Mouse (Mus musculus): Measurements from ENCODE around the gene Nol7. TPM values are rescaled to one million over a fixed set of nuclear protein-coding genes. Genes with fewer than 3 reads are reported as not detected.

Gene Nol7
- 177 and 189 TPM in 2 replicates for polyA plus RNA-seq (2015; fragmentation: Nextera tagmentation; extraction: Ambion mirVana)

DNA sequence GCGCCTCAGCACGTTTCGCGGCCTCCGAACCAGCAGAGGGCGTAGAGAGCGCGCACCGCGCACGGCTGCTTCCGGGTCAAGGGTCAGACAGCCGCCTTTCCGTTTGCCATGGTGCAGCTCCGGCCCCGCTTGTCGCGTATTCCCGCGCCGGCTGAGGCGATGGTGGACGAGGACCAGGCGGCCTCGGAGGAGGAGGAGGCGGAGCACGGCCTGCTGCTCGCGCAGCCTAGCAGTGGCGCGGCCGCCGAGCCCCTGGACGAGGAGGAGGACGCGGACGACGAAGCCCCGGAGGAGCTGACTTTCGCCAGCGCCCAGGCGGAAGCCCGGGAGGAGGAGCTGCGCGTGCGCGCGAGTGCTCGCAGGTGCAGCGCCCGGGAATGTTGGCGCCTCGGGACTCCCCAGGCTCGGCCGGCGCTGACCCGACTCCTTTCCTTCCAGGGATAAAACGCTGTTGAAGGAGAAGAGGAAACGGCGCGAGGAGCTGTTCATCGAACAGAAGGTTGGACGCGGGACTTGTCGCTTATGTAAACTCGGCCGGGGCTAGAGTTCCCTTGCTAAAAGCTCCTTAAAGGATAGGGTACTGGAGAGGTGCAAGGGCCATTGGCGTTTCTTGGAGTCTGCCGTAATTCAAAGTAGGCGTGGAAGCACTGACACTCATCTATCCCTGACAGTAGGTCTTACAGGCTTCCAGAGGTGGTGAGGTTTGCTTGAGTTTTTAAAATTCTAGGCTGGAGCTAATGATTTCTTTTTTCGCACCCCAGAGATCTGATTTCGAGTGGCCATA, at the start of gene Nol7:
Gene Nol7, plus strand, starts transcription at position 94 of the 784 bp plus-strand sequence.
- Histone ChIP-seq H3K9ac (replicated peaks) (peak within 1 kb of the TSS; percentile 78), H3K36me3 (peaks cover 38% of the 10 kb centered on the region), H3K4me2 (replicated peaks) (peak within 1 kb of the TSS; percentile 46), H3K9me3 (no peaks in the 10 kb centered on the region), H3K27me3 (no peaks in the 10 kb centered on the region), H3K4me1 (peaks cover 13% of the 10 kb centered on the region), H3K27ac (replicated peaks) (peak within 1 kb of the TSS; percentile 92), H3K4me3 (peak within 1 kb of the TSS; percentile 62)
- WGBS = 1% methylated on average over 72 of the region's 72 CpGs
- peak; percentile 92 for ATAC-seq (replicated peaks)

DNA sequence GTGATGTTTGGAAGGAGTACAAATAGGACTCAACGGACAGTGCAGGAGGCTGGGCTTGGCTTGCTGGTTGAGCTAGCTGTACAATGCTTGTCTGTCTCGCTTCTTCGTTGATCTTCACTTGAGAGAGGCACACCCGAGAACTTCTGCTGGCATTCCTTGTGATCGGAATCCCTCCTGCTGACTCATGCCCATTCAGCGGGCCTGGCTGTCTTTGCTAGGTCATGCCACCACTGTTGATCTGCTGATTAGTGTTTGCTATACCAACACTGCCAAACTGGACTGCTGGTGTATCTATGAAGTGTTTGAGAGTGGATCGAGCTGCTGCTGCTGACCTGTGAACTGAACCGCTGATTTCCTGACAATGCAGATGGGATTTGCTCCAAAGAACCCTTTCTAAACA, 48.8 kb upstream of the Nol7 start:
- H3K9me3 ChIP-seq = no peaks in the 10 kb centered on the region
- WGBS = 82% methylated on average over 8 of the region's 8 CpGs
- no peaks in the 10 kb centered on the region for H3K4me1 ChIP-seq
- no peaks in the 10 kb centered on the region for H3K36me3 ChIP-seq
- H3K4me2 ChIP-seq (replicated peaks) = no peak overlapping the region
- H3K27ac ChIP-seq (replicated peaks) = no peak overlapping the region
- H3K4me3 ChIP-seq = no peak overlapping the region
- no peak overlapping the region for H3K9ac ChIP-seq (replicated peaks)
- H3K27me3 ChIP-seq = no peaks in the 10 kb centered on the region
- no peak for ATAC-seq (replicated peaks)

DNA sequence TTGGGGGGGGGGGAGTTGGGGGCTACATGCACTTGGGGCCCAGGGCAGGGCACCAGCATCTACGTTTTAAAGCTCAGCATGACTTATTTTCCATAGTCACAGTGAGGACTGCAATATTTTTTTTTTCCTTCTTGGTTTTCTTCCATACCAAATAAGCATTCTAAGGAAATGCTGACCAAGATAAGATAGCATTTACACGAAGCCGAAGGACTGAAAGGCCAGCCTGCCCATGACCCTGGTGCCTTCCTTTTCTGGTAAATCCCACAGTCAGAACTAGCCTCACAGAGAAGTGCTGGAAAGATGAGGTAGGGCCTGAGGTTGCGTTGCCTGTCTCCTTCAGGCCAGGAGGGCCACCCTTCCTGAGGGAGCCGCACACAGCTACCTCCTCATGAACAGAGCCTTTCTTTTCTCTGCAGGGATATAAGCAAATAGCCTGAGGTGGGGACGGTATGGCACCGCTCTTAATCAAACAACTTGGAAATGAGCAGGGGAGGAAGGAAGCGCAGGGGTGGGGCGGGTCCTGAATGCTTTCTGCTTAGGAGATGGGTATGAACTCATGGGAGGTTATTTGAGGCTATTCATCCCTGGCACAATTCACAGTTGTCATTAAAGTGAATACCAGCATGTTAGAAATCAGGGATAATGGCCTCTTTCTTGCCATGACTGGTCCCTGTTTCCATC, 47.6 kb upstream of the Nol7 start:
- Histone ChIP-seq H3K4me1 (no peaks in the 10 kb centered on the region), H3K4me3 (no peak overlapping the region), H3K4me2 (replicated peaks) (no peak overlapping the region), H3K9ac (replicated peaks) (no peak overlapping the region), H3K9me3 (no peaks in the 10 kb centered on the region), H3K27ac (replicated peaks) (no peak overlapping the region), H3K36me3 (no peaks in the 10 kb centered on the region), H3K27me3 (no peaks in the 10 kb centered on the region)
- WGBS = 82% methylated on average over 9 of the region's 9 CpGs
- no peak for ATAC-seq (replicated peaks)

DNA sequence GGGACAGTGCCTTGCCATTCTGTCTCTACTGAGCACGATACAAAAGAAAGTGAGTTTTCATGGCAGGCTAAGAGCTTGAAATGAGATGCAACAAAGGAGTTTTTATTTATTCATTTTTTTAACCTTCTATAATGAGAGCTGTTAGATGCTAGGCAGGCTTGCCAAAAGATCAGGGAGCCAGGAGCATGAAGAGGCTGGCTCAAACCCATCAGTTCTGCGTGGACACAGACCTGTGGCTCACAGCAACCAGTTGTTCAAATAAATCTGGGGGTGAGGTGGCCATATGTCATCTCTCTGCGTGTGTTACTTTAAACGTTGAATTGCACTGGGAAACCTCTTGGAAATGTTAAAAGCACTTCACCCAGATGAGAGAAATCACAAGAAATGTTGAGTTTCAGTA, 44.8 kb upstream of the Nol7 start:
- no peak overlapping the region for H3K4me3 ChIP-seq
- H3K9me3 ChIP-seq = no peaks in the 10 kb centered on the region
- no peak overlapping the region for H3K27ac ChIP-seq (replicated peaks)
- H3K4me1 ChIP-seq = no peaks in the 10 kb centered on the region
- H3K27me3 ChIP-seq = no peaks in the 10 kb centered on the region
- ATAC-seq (replicated peaks) = no peak
- H3K4me2 ChIP-seq (replicated peaks) = no peak overlapping the region
- no peak overlapping the region for H3K9ac ChIP-seq (replicated peaks)
- 60% methylated on average over 4 of the region's 4 CpGs for WGBS
- H3K36me3 ChIP-seq = no peaks in the 10 kb centered on the region

DNA sequence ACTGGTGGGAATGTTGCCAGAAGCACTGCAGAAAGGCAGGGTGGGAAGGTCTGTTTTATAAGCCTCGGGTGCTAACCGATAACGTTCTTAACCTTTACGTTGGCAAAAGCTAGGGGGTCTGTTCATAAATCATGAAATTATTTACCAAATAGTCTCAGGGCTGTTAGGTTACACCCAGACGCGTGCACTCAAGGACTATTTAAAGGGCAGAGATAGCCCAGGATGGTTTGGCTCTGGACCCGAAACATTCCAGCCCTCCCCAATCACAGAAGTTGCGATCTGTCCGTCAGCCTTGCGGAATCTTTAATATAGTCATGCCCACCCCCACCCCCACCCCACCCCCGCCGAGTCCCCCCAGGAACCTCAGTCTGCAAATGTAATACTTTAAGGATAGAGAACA, 43.8 kb upstream of the Nol7 start:
- Histone ChIP-seq H3K4me3 (no peak overlapping the region), H3K27me3 (no peaks in the 10 kb centered on the region), H3K9ac (replicated peaks) (no peak overlapping the region), H3K4me2 (replicated peaks) (no peak overlapping the region), H3K27ac (replicated peaks) (no peak overlapping the region), H3K36me3 (no peaks in the 10 kb centered on the region), H3K9me3 (no peaks in the 10 kb centered on the region), H3K4me1 (no peaks in the 10 kb centered on the region)
- no peak for ATAC-seq (replicated peaks)
- 90% methylated on average over 12 of the region's 12 CpGs for WGBS

DNA sequence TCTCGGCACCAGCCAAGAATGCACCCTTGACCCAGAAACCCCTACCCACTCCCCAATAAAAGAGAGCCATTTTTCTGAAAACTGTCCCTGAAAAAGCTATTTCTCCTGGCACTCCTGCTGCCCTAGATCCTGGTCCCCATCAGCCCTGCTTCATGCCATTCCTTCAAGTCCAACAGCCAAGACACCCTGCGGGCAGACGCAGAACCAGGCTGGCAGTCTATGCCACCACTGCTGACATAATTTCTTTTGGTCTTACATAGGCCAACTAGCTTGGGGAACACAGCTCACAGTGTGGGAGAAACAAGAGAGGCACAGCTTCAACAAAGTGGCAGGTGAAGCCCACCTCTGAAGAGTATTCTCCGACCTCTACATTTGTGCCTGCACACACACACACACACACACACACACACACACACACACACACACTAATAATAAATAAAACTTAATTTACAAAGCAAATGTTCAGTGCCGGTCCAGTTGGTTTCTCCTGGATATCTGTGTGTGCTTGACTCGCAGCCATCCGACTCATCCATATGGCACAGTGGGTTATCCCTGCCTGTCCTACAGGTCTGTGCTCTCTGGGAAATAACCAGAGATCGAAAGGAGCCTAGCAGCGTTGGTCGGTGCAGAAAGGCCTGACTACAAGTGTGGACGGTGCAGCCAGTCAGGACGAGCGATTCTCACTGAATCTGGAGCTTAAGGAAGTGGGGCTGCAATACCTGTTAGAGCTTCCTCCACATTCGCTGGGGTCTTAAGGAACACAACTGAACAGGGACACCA, 41.7 kb upstream of the Nol7 start:
- ATAC-seq (replicated peaks) = no peak
- H3K4me1 ChIP-seq = no peaks in the 10 kb centered on the region
- no peak overlapping the region for H3K4me3 ChIP-seq
- H3K9me3 ChIP-seq = no peaks in the 10 kb centered on the region
- no peaks in the 10 kb centered on the region for H3K36me3 ChIP-seq
- no peak overlapping the region for H3K9ac ChIP-seq (replicated peaks)
- no peak overlapping the region for H3K4me2 ChIP-seq (replicated peaks)
- no peaks in the 10 kb centered on the region for H3K27me3 ChIP-seq
- whole genome bisulfite sequencing = 88% methylated on average over 14 of the region's 14 CpGs
- no peak overlapping the region for H3K27ac ChIP-seq (replicated peaks)

DNA sequence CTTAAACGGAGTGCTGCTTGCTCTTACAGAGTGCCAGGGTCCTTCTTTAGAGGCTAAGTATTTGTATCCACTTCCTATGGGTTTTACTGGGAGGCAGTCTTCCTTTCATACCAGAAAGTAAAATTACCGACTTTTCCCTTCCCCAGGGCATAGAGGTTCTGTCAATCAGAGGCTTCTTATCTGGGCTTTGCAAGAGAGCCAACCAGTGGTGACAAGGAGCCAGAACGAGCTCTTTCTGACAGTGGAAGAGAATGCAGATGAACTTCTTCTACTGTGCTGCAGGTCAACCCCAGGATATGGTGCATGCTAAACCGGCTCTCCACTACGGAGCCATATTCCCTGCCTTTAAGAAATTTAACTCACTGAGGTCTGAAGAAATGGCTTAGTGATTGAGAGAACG, 37.7 kb upstream of the Nol7 start:
- 68% methylated on average over 6 of the region's 6 CpGs for WGBS
- H3K36me3 ChIP-seq = no peaks in the 10 kb centered on the region
- no peaks in the 10 kb centered on the region for H3K9me3 ChIP-seq
- ATAC-seq (replicated peaks) = no peak
- H3K4me1 ChIP-seq = peaks cover 5% of the 10 kb centered on the region; the same call in 1 of the 2 replicates
- H3K4me2 ChIP-seq (replicated peaks) = no peak overlapping the region
- H3K27ac ChIP-seq (replicated peaks) = no peak overlapping the region
- no peak overlapping the region for H3K9ac ChIP-seq (replicated peaks)
- no peak overlapping the region for H3K4me3 ChIP-seq
- no peaks in the 10 kb centered on the region for H3K27me3 ChIP-seq

DNA sequence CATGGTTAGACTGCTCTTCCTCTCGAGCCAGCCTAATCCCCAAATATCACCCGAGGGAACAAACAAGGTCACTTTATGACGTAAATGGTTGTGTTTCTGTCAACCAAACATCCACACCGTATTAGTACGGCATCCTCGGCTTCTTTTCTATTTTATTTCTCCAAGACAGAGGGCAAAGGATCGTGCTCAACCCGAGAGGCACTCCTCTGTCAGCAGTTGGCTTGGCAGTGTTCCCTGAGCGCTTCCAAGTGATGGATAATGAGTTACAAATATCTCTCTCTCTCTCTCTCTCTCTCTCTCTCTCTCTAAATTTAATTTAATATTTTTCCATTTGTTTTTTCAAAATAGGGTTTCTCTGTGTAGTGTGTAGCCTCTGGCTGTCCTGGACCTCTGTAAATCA, 35.8 kb upstream of the Nol7 start:
- no peaks in the 10 kb centered on the region for H3K36me3 ChIP-seq

DNA sequence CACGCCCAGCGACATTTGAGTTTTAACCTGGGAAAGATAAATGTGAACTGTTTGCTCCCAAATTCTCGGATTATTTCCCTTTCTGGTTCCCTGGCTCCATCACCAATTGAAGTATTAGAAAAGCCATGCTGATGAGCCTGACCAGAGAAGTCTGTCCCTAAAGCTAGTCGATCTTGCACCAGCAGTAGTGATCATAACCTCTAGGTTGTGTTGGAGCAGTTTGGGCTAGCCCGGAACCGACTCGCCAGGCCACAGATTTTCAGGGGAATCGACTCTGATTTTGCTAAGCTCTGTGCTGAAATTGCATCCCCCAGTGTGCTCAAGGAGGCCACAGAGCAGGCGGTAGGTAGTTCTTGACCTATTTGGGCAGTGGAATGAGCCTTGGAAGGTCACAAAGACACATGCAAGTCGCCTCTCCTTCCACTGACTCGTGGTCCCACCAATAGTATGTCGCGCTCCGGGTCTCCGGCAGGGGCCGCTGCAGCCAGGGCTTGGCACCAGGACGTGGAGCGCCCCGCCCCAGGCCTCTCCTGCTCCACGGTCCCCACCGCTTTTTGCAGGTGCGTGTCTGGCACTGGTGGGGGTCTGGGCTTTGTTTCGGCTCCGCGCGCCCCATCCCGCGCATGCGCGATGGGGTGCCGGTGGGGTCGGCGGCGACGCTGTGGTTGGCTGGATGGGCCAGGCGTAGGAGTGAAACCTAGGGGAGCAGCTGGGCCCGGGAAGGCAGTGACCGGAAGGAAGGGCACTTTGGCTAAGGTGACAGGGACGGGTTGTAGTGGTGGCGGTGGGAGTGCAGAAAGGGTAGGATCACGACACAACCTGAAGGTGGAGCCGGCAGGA, 33.0 kb upstream of the Nol7 start, which contains the start of gene Sirt5:
Gene Sirt5, plus strand, starts transcription at position 512 of the 840 bp plus-strand sequence.
- peak within 1 kb of the TSS; percentile 80 for H3K27ac ChIP-seq (replicated peaks)
- H3K4me2 ChIP-seq (replicated peaks) = peak within 1 kb of the TSS; percentile 89
- no peaks in the 10 kb centered on the region for H3K36me3 ChIP-seq
- no peaks in the 10 kb centered on the region for H3K9me3 ChIP-seq
- peak within 1 kb of the TSS; percentile 64 for H3K4me3 ChIP-seq
- ATAC-seq (replicated peaks) = peak; percentile 96
- WGBS = 13% methylated on average over 42 of the region's 42 CpGs
- H3K4me1 ChIP-seq = peaks cover 18% of the 10 kb centered on the region
- H3K9ac ChIP-seq (replicated peaks) = peak within 1 kb of the TSS; percentile 69
- no peaks in the 10 kb centered on the region for H3K27me3 ChIP-seq

More for the DNA sequence above, 35.8 kb upstream of the Nol7 start:
- peaks cover 18% of the 10 kb centered on the region for H3K4me1 ChIP-seq
- H3K4me3 ChIP-seq = no peak overlapping the region
- ATAC-seq (replicated peaks) = no peak
- H3K4me2 ChIP-seq (replicated peaks) = no peak overlapping the region
- H3K27me3 ChIP-seq = no peaks in the 10 kb centered on the region
- 73% methylated on average over 9 of the region's 9 CpGs for WGBS
- no peak overlapping the region for H3K27ac ChIP-seq (replicated peaks)
- H3K9me3 ChIP-seq = no peaks in the 10 kb centered on the region
- H3K9ac ChIP-seq (replicated peaks) = no peak overlapping the region

DNA sequence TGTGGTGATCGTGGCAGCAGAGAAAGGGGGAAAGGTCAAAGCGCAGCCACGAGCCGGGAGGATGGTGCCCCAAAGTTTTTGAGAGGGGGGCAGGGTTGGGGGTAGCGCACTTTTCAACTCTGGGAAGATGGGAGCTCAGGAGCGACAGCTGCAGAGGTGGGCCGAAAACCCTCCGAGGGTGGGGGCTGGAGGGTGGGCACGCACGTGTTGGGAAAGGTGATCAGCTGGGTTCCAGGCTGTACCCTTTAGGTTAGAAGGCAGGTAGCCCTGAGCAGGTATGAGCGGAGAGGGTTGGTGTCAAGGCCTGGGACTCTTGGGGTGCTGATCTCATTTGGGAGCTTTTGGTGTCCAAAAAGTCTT, 32.4 kb upstream of the Nol7 start:
- WGBS = 9% methylated on average over 11 of the region's 11 CpGs
- Histone ChIP-seq H3K36me3 (no peaks in the 10 kb centered on the region; the same call in 1 of the 2 replicates), H3K27ac (replicated peaks) (peak overlapping the region; percentile 80), H3K9ac (replicated peaks) (peak overlapping the region; percentile 69), H3K4me1 (peaks cover 18% of the 10 kb centered on the region), H3K4me2 (replicated peaks) (peak overlapping the region; percentile 89), H3K4me3 (peak overlapping the region; percentile 64), H3K27me3 (no peaks in the 10 kb centered on the region), H3K9me3 (no peaks in the 10 kb centered on the region)
- no peak for ATAC-seq (replicated peaks)

DNA sequence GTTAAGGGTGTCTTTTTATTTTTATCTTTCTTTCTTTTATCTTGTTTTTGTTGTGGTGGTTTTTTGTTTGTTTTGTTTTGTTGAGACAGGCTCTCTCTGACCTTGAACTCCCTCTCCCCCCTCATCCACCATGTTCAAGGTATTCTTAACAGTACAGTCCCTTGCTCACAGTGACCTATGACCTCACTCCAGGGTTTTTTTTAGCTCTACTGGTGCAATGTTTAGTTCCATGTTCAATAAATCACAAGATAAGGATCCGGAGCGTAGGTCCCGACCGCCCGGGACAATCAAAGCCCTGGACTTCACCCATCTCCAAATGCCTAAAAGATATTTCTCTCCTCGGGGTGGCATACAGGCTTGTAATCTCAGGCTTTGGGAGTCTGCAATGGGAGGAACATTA, 28.1 kb upstream of the Nol7 start:
- no peaks in the 10 kb centered on the region for H3K27me3 ChIP-seq
- ATAC-seq (replicated peaks) = no peak
- no peaks in the 10 kb centered on the region for H3K9me3 ChIP-seq
- WGBS = 97% methylated on average over 6 of the region's 6 CpGs
- H3K36me3 ChIP-seq = peaks cover 24% of the 10 kb centered on the region
- H3K4me2 ChIP-seq (replicated peaks) = no peak overlapping the region
- no peak overlapping the region for H3K9ac ChIP-seq (replicated peaks)
- no peak overlapping the region for H3K4me3 ChIP-seq
- no peak overlapping the region for H3K27ac ChIP-seq (replicated peaks)
- H3K4me1 ChIP-seq = peaks cover 14% of the 10 kb centered on the region
